Comparison of ENCODE assay signal across 7 mouse cellular contexts in the genomic region with DNA sequence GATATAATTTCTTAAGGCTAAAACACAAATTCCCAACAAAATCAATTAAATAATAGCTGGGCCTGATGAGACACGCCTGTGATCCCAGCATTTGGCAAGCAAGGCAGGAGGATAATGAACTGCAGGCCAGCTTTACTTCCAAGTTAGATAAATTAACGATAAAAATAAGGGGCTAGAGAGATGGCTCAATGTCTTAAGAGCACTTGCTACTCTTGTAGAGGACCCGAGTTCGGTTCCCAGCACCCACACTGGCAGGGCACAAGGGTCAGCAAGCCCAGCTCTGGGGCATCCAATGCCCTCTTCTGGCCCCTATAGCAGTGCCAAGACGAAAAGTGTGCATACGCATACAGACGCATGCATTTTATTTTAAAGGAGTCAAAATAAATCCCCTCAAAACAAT. TPM values are rescaled to one million over a fixed set of nuclear protein-coding genes. Genes with fewer than 3 reads are reported as not detected.
DNase-seq lines count a peak whose midpoint lies in the region; ATAC-seq lines count a peak whose summit lies in the region.

No protein-coding gene starts in this region.

- H3K27me3 ChIP-seq in neural tube, embryonic 11.5 days (ENCODE audit: control insufficient read depth, insufficient read depth, low read length) = no peaks in the 10 kb centered on the region
- no peaks in the 10 kb centered on the region for H3K27me3 ChIP-seq in hindbrain, embryonic 12.5 days
- H3K27me3 ChIP-seq in midbrain, embryonic 16.5 days (ENCODE audit: control insufficient read depth, insufficient read depth, low read depth, low read length) = no peaks in the 10 kb centered on the region

- peaks cover 4% of the 10 kb centered on the region; the same call in 1 of the 2 replicates for H3K36me3 ChIP-seq in neural tube, embryonic 11.5 days (ENCODE audit: control insufficient read depth, insufficient read depth, low read length)
- H3K36me3 ChIP-seq in hindbrain, embryonic 12.5 days = peaks cover 26% of the 10 kb centered on the region
- H3K36me3 ChIP-seq in midbrain, embryonic 16.5 days (ENCODE audit: control insufficient read depth, insufficient read depth, low read length) = peaks cover 9% of the 10 kb centered on the region

- H3K4me2 ChIP-seq in neural tube, embryonic 11.5 days (ENCODE audit: low read depth) = peak overlapping the region; percentile 62
- H3K4me2 ChIP-seq in hindbrain, embryonic 12.5 days (replicated peaks) = peak overlapping the region; percentile 62
- peak overlapping the region; percentile 68 for H3K4me2 ChIP-seq in midbrain, embryonic 16.5 days (ENCODE audit: low read length)

- no peak overlapping the region for H3K27ac ChIP-seq in neural tube, embryonic 11.5 days (ENCODE audit: low read depth, low read length)
- H3K27ac ChIP-seq in hindbrain, embryonic 12.5 days = peak overlapping the region; percentile 87
- peak overlapping the region; percentile 84 for H3K27ac ChIP-seq in midbrain, embryonic 16.5 days (ENCODE audit: low read length)

- H3K9ac ChIP-seq in neural tube, embryonic 11.5 days (ENCODE audit: low read length) = peak overlapping the region; percentile 97
- peak overlapping the region; percentile 94 for H3K9ac ChIP-seq in hindbrain, embryonic 12.5 days
- peak overlapping the region; percentile 76 for H3K9ac ChIP-seq in midbrain, embryonic 16.5 days (ENCODE audit: low read depth, low read length)

- WGBS in neural tube, embryonic 11.5 days = 46% methylated on average over 7 of the region's 7 CpGs
- 39% methylated on average over 7 of the region's 7 CpGs for WGBS in hindbrain, embryonic 12.5 days
- 28% methylated on average over 7 of the region's 7 CpGs for WGBS in midbrain, embryonic 16.5 days

- H3K4me3 ChIP-seq in neural tube, embryonic 11.5 days (ENCODE audit: low read depth, low read length) = peak overlapping the region; percentile 86
- H3K4me3 ChIP-seq in hindbrain, embryonic 12.5 days = peak overlapping the region; percentile 83
- peak overlapping the region; percentile 60 for H3K4me3 ChIP-seq in midbrain, embryonic 16.5 days (ENCODE audit: low read depth, low read length)

- DNase-seq in neural tube, embryonic 11.5 days (ENCODE audit: low spot score) = no peak
- DNase-seq in neural tube, embryonic 10.5 days (ENCODE audit: extremely low spot score, low spot score) = no peak
- DNase-seq in cerebellum, postnatal 10 days = peak; percentile 57 to 61
- no peak for DNase-seq in adrenal gland, postnatal 4 days (ENCODE audit: low spot score in 2 of 2)
- no peak for DNase-seq in embryo, embryonic 9.5 days (ENCODE audit: extremely low spot score)

- no peaks in the 10 kb centered on the region for H3K9me3 ChIP-seq in neural tube, embryonic 11.5 days (ENCODE audit: control insufficient read depth, low read length)
- H3K9me3 ChIP-seq in hindbrain, embryonic 12.5 days (replicated peaks) = no peaks in the 10 kb centered on the region
- H3K9me3 ChIP-seq in midbrain, embryonic 16.5 days (replicated peaks; ENCODE audit: control insufficient read depth, low read length, poor library complexity, severe bottlenecking) = no peaks in the 10 kb centered on the region

- no peaks in the 10 kb centered on the region; the same call in 1 of the 2 replicates for H3K4me1 ChIP-seq in neural tube, embryonic 11.5 days (ENCODE audit: control insufficient read depth, insufficient read depth, low read length)
- peaks cover 4% of the 10 kb centered on the region for H3K4me1 ChIP-seq in hindbrain, embryonic 12.5 days
- H3K4me1 ChIP-seq in midbrain, embryonic 16.5 days (ENCODE audit: control insufficient read depth, insufficient read depth, low read length) = peaks cover 14% of the 10 kb centered on the region; the same call in 1 of the 2 replicates

- ATAC-seq in neural tube, embryonic 11.5 days (ENCODE audit: insufficient read depth, low FRiP score, low TSS enrichment) = peak; percentile 25; the same call in 1 of the 2 replicates
- peak; percentile 14; the same call in 1 of the 2 replicates for ATAC-seq in hindbrain, embryonic 12.5 days (ENCODE audit: low FRiP score)
- peak; percentile 26 for ATAC-seq in midbrain, embryonic 16.5 days

RNA-seq across cellular contexts. Expression of a gene that starts 0.8 kb away (rescaled TPM):
- 96.2 and 101 TPM in 2 replicates for polyA plus RNA-seq in neural tube, embryonic 11.5 days (2014; fragmentation: Nextera tagmentation; extraction: Ambion mirVana)
- 100 and 108 TPM in 2 replicates for polyA plus RNA-seq in hindbrain, embryonic 12.5 days (2016; fragmentation: Nextera tagmentation; extraction: Ambion mirVana)
- polyA plus RNA-seq in midbrain, embryonic 16.5 days (2015; fragmentation: Nextera tagmentation; extraction: Ambion mirVana) = 47.1 and 54.0 TPM in 2 replicates
- total RNA-seq in adrenal gland, postnatal 4 days (2021) = 100 to 1,000 TPM; 114 to 117 TPM

Comparison
In these comparisons a context has a peak if more than half of its experiments do, and no peak if none do; other contexts are left out.
1. DNase-seq: peak in cerebellum, postnatal 10 days (2 of 2); none in neural tube, embryonic 11.5 days (single experiment), neural tube, embryonic 10.5 days (single experiment), adrenal gland, postnatal 4 days (0 of 2) and embryo, embryonic 9.5 days (single experiment).
2. Peak in every context shown above with its lines, with median percentiles within 50 percentile points of each other: ATAC-seq, H3K4me2 ChIP-seq, H3K4me3 ChIP-seq and H3K9ac ChIP-seq.